Mouse (Mus musculus) B cell, adult 2 months (primary cell): ENCODE results near the gene Ccdc191.

Experiments
- DNase-seq, 2 experiments: peaks; one replicate each; pipeline ENCODE4 v3.0.0; 2022

Ccdc191 gene

DNA sequence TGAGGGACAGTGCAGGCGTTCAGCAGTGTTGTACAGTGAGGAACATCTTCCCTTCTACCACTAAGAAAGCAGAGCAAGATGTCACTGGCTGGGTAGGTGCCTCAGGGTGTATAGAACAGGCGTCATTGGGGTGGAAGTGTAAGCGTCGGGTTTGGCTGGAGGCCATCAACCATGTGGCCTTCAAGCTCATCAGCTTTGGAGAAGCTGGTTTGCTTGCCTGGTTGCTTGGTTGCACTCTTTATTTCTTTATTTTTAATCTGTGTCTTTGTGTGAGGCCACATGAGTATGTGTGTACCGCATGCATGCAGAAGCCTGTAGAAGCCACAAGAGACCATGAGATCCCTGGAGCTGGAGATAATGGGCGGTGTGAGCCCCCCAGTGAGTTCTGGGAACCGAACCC, 42.7 kb downstream of the Ccdc191 start:
- DNase-seq: no peak

GRCm38 (mm10) chr16:43933041-43933440, 43.4 kb downstream of the Ccdc191 start:
- DNase-seq: no peak

DNA sequence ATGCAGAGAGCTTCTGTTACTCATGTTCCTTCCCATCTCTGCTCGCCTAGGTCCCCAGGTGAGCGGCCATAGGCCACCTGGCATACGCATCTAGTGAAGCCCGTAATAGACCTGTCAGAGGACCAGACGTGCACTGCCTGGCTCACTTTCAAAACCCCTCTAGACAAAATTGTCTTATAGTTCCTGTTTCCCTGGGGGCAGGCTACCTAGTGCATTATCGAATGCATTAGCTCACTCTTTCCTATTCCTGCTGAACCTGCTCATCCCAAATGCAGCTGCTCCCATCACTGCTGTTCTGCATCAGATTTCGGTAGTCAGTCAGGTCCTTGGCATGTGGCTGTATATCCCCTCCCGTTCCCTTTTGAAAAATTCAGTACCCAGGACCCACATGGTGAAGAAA, 45.3 kb downstream of the Ccdc191 start:
- no peak for DNase-seq

GRCm38 (mm10) chr16:43935367-43935766, 45.8 kb downstream of the Ccdc191 start:
- DNase-seq: no peak

GRCm38 (mm10) chr16:43935892-43936291, 46.3 kb downstream of the Ccdc191 start:
- no peak for DNase-seq

- DNase-seq: no peak
Observed at GRCm38 (mm10) chr16:43940846-43941245, 51.2 kb downstream of the Ccdc191 start.

DNA sequence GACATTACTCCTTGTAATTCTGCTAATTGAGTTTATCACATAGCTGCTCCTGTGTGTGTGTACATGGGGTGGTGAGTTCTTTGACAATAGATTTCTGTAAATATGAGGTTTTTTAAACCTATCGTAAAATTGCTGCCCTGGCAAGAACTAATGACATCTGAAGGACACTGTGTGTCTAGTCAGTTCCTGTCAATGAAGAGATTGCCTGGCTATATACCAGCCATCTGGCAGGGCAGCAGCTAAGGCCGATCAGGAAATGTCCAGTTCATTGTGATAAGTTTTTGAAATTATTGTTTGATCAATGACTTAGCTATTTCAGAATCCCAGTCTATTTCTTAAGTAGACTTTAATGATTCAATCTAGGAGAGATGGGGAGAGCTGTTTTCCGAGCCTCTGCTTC, 55.8 kb downstream of the Ccdc191 start:
- no peak for DNase-seq

DNA sequence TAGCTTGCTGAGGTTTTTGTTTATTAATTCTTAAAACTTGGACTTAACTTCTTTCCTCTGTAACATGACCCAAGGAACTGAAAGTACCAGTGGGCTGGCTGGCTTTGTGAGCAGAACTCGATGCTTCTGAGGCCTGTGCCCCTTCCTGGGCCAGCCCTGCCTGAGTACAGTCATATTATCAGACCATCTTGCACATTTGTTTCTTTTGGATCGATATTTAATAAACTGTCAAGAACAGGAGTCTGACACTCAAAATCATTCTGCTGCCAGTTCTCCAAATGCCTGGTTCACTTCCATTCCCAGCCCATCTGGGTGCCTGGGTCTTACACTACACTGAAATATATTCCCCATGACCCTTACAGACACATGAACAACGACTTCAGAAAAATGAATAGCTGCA, 56.3 kb downstream of the Ccdc191 start:
- DNase-seq: no peak

GRCm38 (mm10) chr16:43951591-43951990, 62.0 kb downstream of the Ccdc191 start:
- DNase-seq: peak; percentile 69 to 71

DNA sequence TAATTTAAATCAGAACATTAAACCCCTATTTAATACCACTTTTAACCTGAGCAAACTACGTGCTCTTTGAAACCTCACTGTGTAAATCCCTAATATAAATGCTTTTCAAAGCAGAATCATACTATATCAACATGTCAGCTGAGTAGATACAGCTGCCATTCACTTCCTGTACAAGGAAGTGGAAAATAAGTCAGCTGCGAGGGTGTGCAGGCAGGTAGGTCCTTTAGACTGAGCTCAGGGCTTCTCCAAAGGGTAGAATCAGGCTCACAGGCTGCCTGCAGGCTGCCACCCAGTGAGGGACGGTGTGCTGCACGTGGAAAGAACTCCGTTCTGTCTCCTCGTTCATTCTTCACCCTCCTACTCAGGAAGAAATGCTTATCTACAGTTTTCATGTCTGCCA, 65.3 kb downstream of the Ccdc191 start:
- DNase-seq: peak; percentile 26 to 29

DNA sequence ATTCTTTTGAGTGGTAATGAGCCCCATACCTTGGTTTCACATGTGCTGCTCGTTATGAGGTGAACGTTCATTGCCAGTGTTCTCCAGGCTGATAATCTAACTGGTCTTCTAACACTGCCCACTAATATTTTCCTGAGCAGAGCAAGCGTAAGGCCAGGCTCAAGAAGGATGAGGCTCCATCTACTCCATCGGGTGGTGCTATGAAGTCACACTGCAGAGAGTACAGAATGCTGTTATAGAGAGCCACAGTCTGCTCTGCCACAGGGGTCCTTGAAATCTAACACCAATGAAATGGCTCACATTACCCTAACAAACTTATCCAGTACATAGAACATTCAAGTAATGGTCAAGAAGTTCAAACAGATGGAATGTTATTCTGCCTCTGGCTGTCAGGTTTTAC, 68.4 kb downstream of the Ccdc191 start:
- DNase-seq: no peak

- DNase-seq: no peak
Observed at GRCm38 (mm10) chr16:43963291-43963690, 73.7 kb downstream of the Ccdc191 start.

GRCm38 (mm10) chr16:43963780-43964179, 74.2 kb downstream of the Ccdc191 start:
- no peak for DNase-seq

DNA sequence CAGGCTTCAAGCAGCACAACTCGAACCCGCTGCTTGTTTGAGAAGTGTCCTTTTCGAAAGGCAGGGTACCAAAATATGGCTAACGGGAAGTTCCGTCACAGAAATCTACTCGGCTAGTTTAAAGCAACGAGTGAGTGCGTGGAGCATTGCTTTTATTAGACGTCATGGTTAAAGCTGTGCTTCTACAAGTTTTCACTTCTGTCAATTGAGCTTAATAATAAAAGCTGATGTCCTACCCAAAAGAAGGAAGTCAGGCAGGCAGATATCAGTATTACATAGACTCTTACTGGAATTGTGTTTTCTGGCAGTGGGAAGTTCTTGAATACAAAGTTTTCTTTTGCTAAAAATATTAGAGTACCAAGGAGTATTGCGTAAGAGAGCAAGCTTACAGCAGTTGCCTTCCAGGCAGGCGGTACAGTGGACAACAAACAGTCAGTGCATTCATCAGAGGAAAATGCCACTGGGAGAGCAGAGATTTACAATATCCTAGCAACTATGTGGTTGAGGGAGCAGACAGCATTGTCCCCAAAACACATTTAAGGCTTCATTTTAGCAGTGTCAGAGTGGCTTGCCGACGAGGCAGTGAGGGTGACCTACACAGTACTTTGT, 76.3 kb downstream of the Ccdc191 start:
- DNase-seq: no peak

- DNase-seq: no peak
Observed at GRCm38 (mm10) chr16:43970426-43970825, 80.8 kb downstream of the Ccdc191 start.

- DNase-seq: no peak
Observed at GRCm38 (mm10) chr16:43971189-43971588, 81.6 kb downstream of the Ccdc191 start.

DNA sequence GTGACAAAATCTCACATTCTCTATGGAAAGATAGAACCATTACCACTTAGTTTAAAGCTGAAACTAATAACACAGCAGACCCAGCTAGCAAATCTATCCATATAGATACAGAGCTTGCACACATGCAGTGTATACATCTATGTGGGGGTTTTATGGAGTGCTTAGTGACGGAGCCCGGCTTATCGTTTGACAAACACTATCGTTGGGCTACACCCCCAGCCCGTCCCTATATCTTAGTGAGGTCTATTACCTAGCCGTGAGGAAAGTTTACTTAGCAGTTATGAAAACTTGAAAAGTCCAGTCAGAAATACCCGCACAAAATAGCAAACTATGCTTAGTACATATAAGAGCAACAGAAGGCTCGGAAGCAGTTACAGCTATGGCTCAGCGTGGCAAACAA, 82.1 kb downstream of the Ccdc191 start:
- DNase-seq: no peak

DNA sequence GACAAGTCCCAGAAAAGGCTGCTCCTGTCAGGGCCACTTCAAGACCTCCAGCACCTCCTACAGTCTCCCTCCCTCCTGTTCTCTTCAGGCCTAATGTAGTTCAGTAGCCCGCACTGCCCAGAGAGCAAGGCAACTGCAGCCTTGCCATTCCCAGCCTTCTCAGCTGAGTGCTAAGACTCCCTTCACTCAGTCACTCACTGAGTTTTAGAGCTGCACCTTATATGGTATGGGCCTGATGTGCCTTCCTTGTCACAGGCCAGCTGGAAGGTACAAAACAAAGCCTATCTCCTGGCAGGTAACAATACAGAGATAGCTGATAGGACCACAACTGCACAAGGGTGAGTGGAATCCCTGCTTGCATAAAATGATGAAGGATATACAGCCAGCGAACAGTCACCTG, 82.8 kb downstream of the Ccdc191 start:
- no peak for DNase-seq

GRCm38 (mm10) chr16:43973147-43973546, 83.5 kb downstream of the Ccdc191 start:
- no peak for DNase-seq

- DNase-seq: no peak
Observed at GRCm38 (mm10) chr16:43973606-43974220, 84.1 kb downstream of the Ccdc191 start.

DNA sequence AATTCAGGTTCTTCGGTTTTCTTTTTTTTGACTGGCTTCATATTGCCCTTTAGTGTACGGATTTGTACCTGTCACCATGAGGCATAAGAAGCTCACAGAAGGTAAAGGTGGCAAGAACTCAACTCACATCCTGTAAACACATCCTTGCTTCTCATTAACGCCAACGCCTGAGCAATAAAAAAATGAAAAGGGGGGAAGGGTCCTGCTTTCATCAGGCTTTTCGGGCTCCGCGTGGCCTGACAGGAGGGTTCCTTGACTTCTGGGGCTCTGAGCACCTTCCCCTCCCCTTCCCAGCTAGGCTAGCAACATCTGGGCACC, 89.4 kb downstream of the Ccdc191 start:
- no peak for DNase-seq

GRCm38 (mm10) chr16:43979328-43980109, 89.9 kb downstream of the Ccdc191 start, which contains the start of gene Zdhhc23:
Zdhhc23 (minus strand) TSS chr16:43979791.
- DNase-seq: peak; percentile 56 to 71

DNA sequence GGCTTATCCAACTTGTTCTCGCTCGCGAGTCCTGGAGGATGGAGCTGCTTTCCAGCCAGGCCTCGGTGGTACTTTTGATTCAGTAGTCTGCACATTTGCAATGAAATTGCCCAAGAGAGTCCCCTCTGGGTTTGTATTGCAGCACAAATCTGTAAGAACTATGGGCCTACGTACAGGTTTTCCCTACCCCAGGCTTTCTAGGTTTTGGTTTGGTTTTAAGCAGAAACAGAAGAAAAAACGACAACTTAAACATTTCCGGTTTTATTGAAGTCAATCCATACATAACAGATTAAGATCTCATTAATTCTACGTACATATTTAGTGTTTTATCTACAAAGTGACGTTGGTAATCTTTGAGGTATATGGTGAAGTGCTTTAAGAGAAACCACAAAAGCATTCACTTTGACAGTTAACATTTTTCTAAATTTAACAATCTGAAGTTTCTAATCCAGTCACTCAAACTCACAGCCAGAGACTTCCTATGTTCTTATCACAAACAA, 90.6 kb downstream of the Ccdc191 start:
- DNase-seq: no peak

DNA sequence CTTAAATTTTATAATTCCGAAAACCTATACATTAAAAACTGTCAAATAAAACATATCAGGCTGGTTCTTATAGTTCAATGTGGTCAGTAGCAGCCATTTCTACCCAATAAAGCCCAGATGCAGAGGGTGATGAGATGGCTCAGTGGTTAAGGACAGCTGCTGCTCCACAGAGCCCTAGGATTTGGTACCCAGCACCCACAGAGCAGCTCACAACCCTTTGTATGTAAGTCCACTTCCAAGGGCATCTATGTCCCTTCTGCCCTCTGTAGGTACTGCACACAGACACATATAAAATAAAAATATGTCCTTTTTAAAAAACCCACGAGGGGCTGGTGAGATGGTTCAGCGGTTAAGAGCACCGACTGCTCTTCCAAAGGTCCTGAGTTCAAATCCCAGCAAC, 96.7 kb downstream of the Ccdc191 start:
- DNase-seq: no peak
